Mouse (Mus musculus) forebrain, embryonic 16.5 days (tissue): ENCODE measurements at regions not wholly inside any gene's neighbourhood (a gene's known extent, or its start where the extent isn't known, plus 50 kb on each side); places are given as distances from the start of the nearest gene placed in this dataset.
A peak's percentile ranks its signal among the peaks of the same experiment; 100 is the strongest.

Experiments used
- ATAC-seq: fragments of 200-750 bp; cut with Nextera tagmentation; 2 replicates; pipeline ENCODE4 v1.8.0; 2017; ENCODE audit warnings: mild to moderate bottlenecking, moderate library complexity
- H3K27ac ChIP-seq: fragments of 300-500 bp; sonication (generic); 2 replicates; pipeline ENCODE4 v1.5.1; 2014; ENCODE audit warnings: low read length, control low read depth
- H3K27me3 ChIP-seq: fragments of 300-500 bp; sonication (generic); replicated peaks from 2 replicates; pipeline ENCODE4 v1.6.1; 2014; ENCODE audit warnings: low read length; ENCODE audit not compliant: control insufficient read depth, insufficient read depth
- H3K36me3 ChIP-seq: fragments of 300-500 bp; sonication (generic); 2 replicates; pipeline ENCODE4 v1.6.1; 2014; ENCODE audit not compliant: control insufficient read depth, insufficient read depth
- H3K4me1 ChIP-seq: fragments of 300-500 bp; sonication (generic); replicated peaks from 2 replicates; pipeline ENCODE4 v1.6.1; 2014; ENCODE audit warnings: low read length; ENCODE audit not compliant: control insufficient read depth, insufficient read depth
- H3K4me2 ChIP-seq: fragments of 300-500 bp; sonication (generic); 2 replicates; pipeline ENCODE4 v1.6.1; 2014; ENCODE audit warnings: mild to moderate bottlenecking, low read length, control low read depth
- H3K4me3 ChIP-seq: fragments of 300-500 bp; sonication (generic); replicated peaks from 2 replicates; pipeline ENCODE4 v1.5.1; 2014; ENCODE audit warnings: mild to moderate bottlenecking, low read length, control low read depth
- H3K9ac ChIP-seq: fragments of 300-500 bp; sonication (generic); replicated peaks from 2 replicates; pipeline ENCODE4 v1.6.1; 2014; ENCODE audit warnings: low read depth, low read length, control low read depth
- H3K9me3 ChIP-seq: fragments of 300-500 bp; sonication (generic); 2 replicates; pipeline ENCODE4 v1.6.1; 2016; ENCODE audit warnings: low read length; ENCODE audit not compliant: control insufficient read depth
- WGBS: fragments of 180-500 bp; shearing (Covaris S2); extraction: QIAGEN DNeasy Blood & Tissue Kit; methylation state at CpG from one replicate; pipeline ENCODE4 v1.1.7; 2014; 5-methylcytosine and 5-hydroxymethylcytosine counted together

DNA sequence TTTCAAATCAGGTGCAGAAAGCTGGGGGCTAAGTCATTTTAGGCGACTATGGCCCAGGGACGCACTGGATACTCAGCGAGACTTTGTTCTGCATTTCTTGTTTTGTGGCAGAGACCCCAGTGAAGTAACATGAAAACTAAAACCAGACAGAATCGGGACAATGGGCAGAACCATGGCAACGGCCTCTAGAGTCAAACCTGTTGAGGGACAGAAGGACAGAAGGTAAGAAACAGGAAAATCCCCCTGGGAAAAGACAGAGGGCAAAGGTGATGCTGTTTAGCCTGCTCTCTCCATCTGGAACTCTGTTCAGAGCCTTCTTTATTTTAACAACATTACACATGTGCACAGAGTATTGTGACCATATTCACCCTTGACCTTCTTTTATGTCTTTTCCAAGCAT lies 92.1 kb upstream of the Ptbp2 start:
- H3K27me3 ChIP-seq = no peaks in the 10 kb centered on the region
- H3K27ac ChIP-seq = no peak overlapping the region
- 0 out of 2 replicates have a peak, but pooled peaks cover 3% of the 10 kb centered on the region for H3K9me3 ChIP-seq
- no peaks in the 10 kb centered on the region for H3K36me3 ChIP-seq
- no peak overlapping the region for H3K4me3 ChIP-seq
- WGBS = 72% methylated on average over 5 of the region's 5 CpGs
- no peak overlapping the region for H3K4me2 ChIP-seq
- H3K9ac ChIP-seq = no peak overlapping the region
- ATAC-seq = no peak
- H3K4me1 ChIP-seq = 0 out of 2 replicates have a peak, but pooled peaks cover 3% of the 10 kb centered on the region

DNA sequence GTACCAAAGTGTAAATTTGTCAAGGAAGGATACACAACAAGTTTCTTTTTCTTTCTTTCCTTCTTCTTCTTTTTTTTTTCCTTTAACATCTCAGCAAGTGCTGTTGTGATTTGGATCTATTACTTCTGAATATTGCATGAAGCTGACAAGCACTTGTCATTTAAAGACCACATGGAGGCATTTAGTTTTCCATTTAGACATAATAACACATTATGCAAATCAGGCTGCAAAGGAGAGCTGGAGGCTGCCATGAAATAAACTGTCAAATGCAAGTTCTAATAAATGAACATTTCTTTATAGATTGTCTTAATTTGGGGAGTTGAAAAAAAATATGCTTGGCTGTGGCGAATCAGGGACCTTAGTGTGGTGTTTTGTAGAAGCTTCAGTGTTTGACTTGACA lies 90.8 kb upstream of the Ptbp2 start:
- Histone ChIP-seq H3K27ac (no peak overlapping the region), H3K9me3 (0 out of 2 replicates have a peak, but pooled peaks cover 3% of the 10 kb centered on the region), H3K9ac (no peak overlapping the region), H3K4me2 (no peak overlapping the region), H3K4me1 (0 out of 2 replicates have a peak, but pooled peaks cover 3% of the 10 kb centered on the region), H3K27me3 (no peaks in the 10 kb centered on the region), H3K4me3 (no peak overlapping the region), H3K36me3 (no peaks in the 10 kb centered on the region)
- no peak; the same call in 1 of the 2 replicates for ATAC-seq
- WGBS = 78% methylated on average over 1 of the region's 1 CpGs

DNA sequence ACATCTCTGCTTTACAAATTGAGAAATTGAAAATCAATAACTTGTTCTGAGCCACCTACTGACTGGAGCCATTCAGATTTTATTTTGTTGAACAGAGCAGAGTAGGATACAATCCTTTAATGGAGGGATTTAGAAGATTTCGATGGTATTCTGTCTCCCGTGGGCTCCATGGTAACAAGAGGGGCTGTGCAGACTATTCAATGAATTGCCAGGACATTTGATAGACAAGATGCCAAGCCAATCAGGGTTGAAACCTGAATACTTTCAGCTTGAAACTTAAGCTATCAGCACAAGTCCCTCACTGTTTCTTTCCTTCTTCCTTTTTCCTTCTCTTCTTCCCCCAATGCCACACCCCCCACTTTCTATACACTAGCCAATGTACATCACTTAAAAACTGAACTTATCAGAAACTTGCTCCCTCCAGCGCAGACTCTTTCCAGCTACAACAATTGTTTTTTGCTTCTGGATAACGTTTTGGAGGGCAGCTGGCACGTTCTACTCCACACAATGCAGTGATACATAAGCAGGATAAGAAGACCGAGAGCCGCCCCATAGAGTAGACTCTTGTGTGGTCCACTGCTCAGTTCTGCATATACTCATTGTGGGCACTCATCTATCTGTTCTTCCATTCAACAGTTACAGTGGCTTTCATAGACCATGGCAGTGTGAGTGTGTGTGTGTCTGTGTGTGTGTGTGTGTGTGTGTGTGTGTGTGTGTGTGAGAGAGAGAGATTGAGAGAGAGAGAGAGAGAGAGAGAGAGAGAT lies 78.1 kb upstream of the Ptbp2 start:
- H3K9ac ChIP-seq = no peak overlapping the region
- H3K9me3 ChIP-seq = no peaks in the 10 kb centered on the region
- no peak overlapping the region for H3K4me2 ChIP-seq
- H3K27ac ChIP-seq = no peak overlapping the region
- no peak overlapping the region for H3K4me3 ChIP-seq
- 66% methylated on average over 7 of the region's 7 CpGs for WGBS
- no peaks in the 10 kb centered on the region for H3K27me3 ChIP-seq
- H3K4me1 ChIP-seq = no peaks in the 10 kb centered on the region
- H3K36me3 ChIP-seq = no peaks in the 10 kb centered on the region
- ATAC-seq = peak; percentile 74
